Comparison of ENCODE assay signal across 11 mouse cellular contexts in genomic region chr2:169213314-169213713, GRCm38 (mm10).
DNase-seq lines count a peak whose midpoint lies in the region; ATAC-seq lines count a peak whose summit lies in the region.
"Had no signal": no experiment of that assay in that cellular context is flagged by ENCODE, and none has a peak within 500 bp of the region (broad histone marks: within the 10 kb centered on the region; RNA-seq: fewer than 3 reads in every experiment).

No protein-coding gene starts in this region.

- H3K9ac ChIP-seq in hindbrain, embryonic 13.5 days: no peak overlapping the region

- no peaks in the 10 kb centered on the region for H3K27me3 ChIP-seq in hindbrain, embryonic 13.5 days
- H3K27me3 ChIP-seq: megakaryocyte, embryonic 14.5 days had no signal

- DNase-seq in adrenal gland, adult (ENCODE audit: inconsistent age in 2 of 2, low spot score in 1 of 2): peak; percentile 45 to 55
- no peak for DNase-seq in adrenal gland, postnatal 4 days (ENCODE audit: low spot score in 2 of 2)
- DNase-seq in thymus, postnatal 0 days (ENCODE audit: low spot score): peak; percentile 33
- no peak for DNase-seq in thymus, postnatal 36 days
- DNase-seq in lung, postnatal 14 days: peak; percentile 1
- DNase-seq in left cerebral cortex, adult 18-20 months (ENCODE audit: low spot score in 2 of 2): no peak
- DNase-seq in urinary bladder, adult 2 months (ENCODE audit: low spot score): no peak
- DNase-seq: cerebellum, postnatal 36 days had no signal

- peaks cover 10% of the 10 kb centered on the region for H3K4me1 ChIP-seq in hindbrain, embryonic 13.5 days (replicated peaks)
- H3K4me1 ChIP-seq: megakaryocyte, embryonic 14.5 days had no signal

- WGBS in hindbrain, embryonic 13.5 days: 48% methylated on average over 10 of the region's 10 CpGs

- H3K4me3 ChIP-seq in hindbrain, embryonic 13.5 days: no peak overlapping the region
- H3K4me3 ChIP-seq: megakaryocyte, embryonic 14.5 days had no signal

- no peaks in the 10 kb centered on the region for H3K36me3 ChIP-seq in hindbrain, embryonic 13.5 days

- H3K4me2 ChIP-seq in hindbrain, embryonic 13.5 days: no peak overlapping the region

- ATAC-seq in hindbrain, embryonic 13.5 days (ENCODE audit: low FRiP score): no peak
- ATAC-seq: intestine, embryonic 16.5 days had no signal

- no peaks in the 10 kb centered on the region for H3K9me3 ChIP-seq in hindbrain, embryonic 13.5 days

- peak overlapping the region; percentile 35; the same call in 1 of the 2 replicates for H3K27ac ChIP-seq in hindbrain, embryonic 13.5 days

Comparison
In these comparisons a context has a peak if more than half of its experiments do, and no peak if none do; other contexts are left out.
1. DNase-seq: peak in adrenal gland, adult (2 of 2), thymus, postnatal 0 days (single experiment) and lung, postnatal 14 days (single experiment); none in adrenal gland, postnatal 4 days (0 of 2), thymus, postnatal 36 days (0 of 2), left cerebral cortex, adult 18-20 months (0 of 2) and urinary bladder, adult 2 months (single experiment).